ENCODE assay signal across 18 mouse cellular contexts in genomic region chr1:31094792-31095191, GRCm38 (mm10).
DNase-seq lines count a peak whose midpoint lies in the region; ATAC-seq and TF ChIP-seq lines count a peak whose summit lies in the region.
"Had no signal": no experiment of that assay in that cellular context is flagged by ENCODE, and none has a peak within 500 bp of the region (broad histone marks: within the 10 kb centered on the region; RNA-seq: fewer than 3 reads in every experiment).

No protein-coding gene starts in this region.

- WGBS in large intestine, adult 2 months, result 36% methylated on average over 3 of the region's 3 CpGs
- 52% methylated on average over 3 of the region's 3 CpGs for WGBS in liver, postnatal 0 days (ENCODE audit: insufficient replicate concordance)
- 82% methylated on average over 3 of the region's 3 CpGs for WGBS in forebrain, postnatal 0 days

- H3K4me2 ChIP-seq in liver, postnatal 0 days (ENCODE audit: low read depth, low read length), result peak overlapping the region; percentile 47; the same call in 1 of the 2 replicates
- H3K4me2 ChIP-seq in forebrain, postnatal 0 days (ENCODE audit: low read depth), result no peak overlapping the region
- H3K4me2 ChIP-seq: embryonic facial prominence, embryonic 13.5 days; forebrain, embryonic 15.5 days had no signal

- H3K9me3 ChIP-seq in liver, postnatal 0 days (ENCODE audit: low read length), result no peaks in the 10 kb centered on the region
- no peaks in the 10 kb centered on the region for H3K9me3 ChIP-seq in forebrain, postnatal 0 days (ENCODE audit: low read length)
- H3K9me3 ChIP-seq: embryonic facial prominence, embryonic 13.5 days; forebrain, embryonic 15.5 days; heart, embryonic 10.5 days; hindbrain, embryonic 10.5 days had no signal

- peak overlapping the region; percentile 53; the same call in 1 of the 2 replicates for H3K9ac ChIP-seq in liver, postnatal 0 days (replicated peaks)
- no peak overlapping the region for H3K9ac ChIP-seq in forebrain, postnatal 0 days
- H3K9ac ChIP-seq: embryonic facial prominence, embryonic 13.5 days; forebrain, embryonic 15.5 days had no signal

- no peak for TF ChIP-seq CTCF in liver, postnatal 0 days (IDR thresholded peaks at IDR 0.05; ENCODE audit: low read depth)
- TF ChIP-seq CTCF in forebrain, postnatal 0 days (IDR thresholded peaks at IDR 0.05; ENCODE audit: low read depth), result no peak

- peak; percentile 69 for TF ChIP-seq EP300 in liver, postnatal 0 days (IDR thresholded peaks at IDR 0.05; ENCODE audit: low read depth)

- ATAC-seq in liver, postnatal 0 days, result peak; percentile 62
- ATAC-seq in forebrain, postnatal 0 days, result no peak
- no peak for ATAC-seq in erythroid progenitor cell, adult 5-6 weeks (replicated peaks; ENCODE audit: low FRiP score, poor library complexity, severe bottlenecking)
- ATAC-seq: forebrain, embryonic 15.5 days; midbrain, embryonic 16.5 days had no signal

- no peaks in the 10 kb centered on the region for H3K27me3 ChIP-seq in liver, postnatal 0 days (ENCODE audit: insufficient read depth, low read length)
- H3K27me3 ChIP-seq in forebrain, postnatal 0 days (ENCODE audit: insufficient read depth, low read length), result no peaks in the 10 kb centered on the region
- H3K27me3 ChIP-seq: embryonic facial prominence, embryonic 13.5 days; forebrain, embryonic 15.5 days had no signal

- H3K27ac ChIP-seq in liver, postnatal 0 days (ENCODE audit: low read depth), result peak overlapping the region; percentile 88
- H3K27ac ChIP-seq in forebrain, postnatal 0 days (ENCODE audit: low read depth, low read length), result no peak overlapping the region
- H3K27ac ChIP-seq: embryonic facial prominence, embryonic 13.5 days; forebrain, embryonic 15.5 days; heart, embryonic 10.5 days; hindbrain, embryonic 10.5 days had no signal

- H3K36me3 ChIP-seq in liver, postnatal 0 days (replicated peaks; ENCODE audit: insufficient read depth, low read length), result no peaks in the 10 kb centered on the region
- no peaks in the 10 kb centered on the region for H3K36me3 ChIP-seq in forebrain, postnatal 0 days (ENCODE audit: insufficient read depth)
- H3K36me3 ChIP-seq: embryonic facial prominence, embryonic 13.5 days; forebrain, embryonic 15.5 days; heart, embryonic 10.5 days; hindbrain, embryonic 10.5 days had no signal

- H3K4me3 ChIP-seq in liver, postnatal 0 days (ENCODE audit: low read depth, low read length), result no peak overlapping the region
- no peak overlapping the region for H3K4me3 ChIP-seq in forebrain, postnatal 0 days (ENCODE audit: low read depth, low read length)
- H3K4me3 ChIP-seq: embryonic facial prominence, embryonic 13.5 days; forebrain, embryonic 15.5 days; heart, embryonic 10.5 days; hindbrain, embryonic 10.5 days had no signal

- no peaks in the 10 kb centered on the region for H3K4me1 ChIP-seq in liver, postnatal 0 days (ENCODE audit: insufficient read depth)
- H3K4me1 ChIP-seq in forebrain, postnatal 0 days (ENCODE audit: insufficient read depth), result no peaks in the 10 kb centered on the region
- H3K4me1 ChIP-seq: forebrain, embryonic 15.5 days; heart, embryonic 10.5 days; hindbrain, embryonic 10.5 days had no signal

- peak; percentile 35 for DNase-seq in lung, postnatal 25 days (ENCODE audit: low spot score)
- DNase-seq in lung, postnatal 36 days, result no peak
- peak; percentile 21 for DNase-seq in large intestine, adult 2 months (ENCODE audit: low read depth, low spot score)
- no peak for DNase-seq in liver, postnatal 0 days
- no peak for DNase-seq in forebrain, postnatal 0 days
- no peak for DNase-seq in left cerebral cortex, adult 9 months (ENCODE audit: low spot score in 2 of 2)
- DNase-seq: cerebellum, adult 9-10 months; kidney, adult 9 months; left cerebral cortex, postnatal 4 days; lung, postnatal 14 days; right cerebral cortex, postnatal 25 days; thymus, postnatal 14 days had no signal

Comparison
In these comparisons a context has a peak if more than half of its experiments do, and no peak if none do; other contexts are left out.
1. DNase-seq: peak in lung, postnatal 25 days (single experiment) and large intestine, adult 2 months (single experiment); none in lung, postnatal 36 days (single experiment), liver, postnatal 0 days (single experiment), forebrain, postnatal 0 days (single experiment) and left cerebral cortex, adult 9 months (0 of 2).